Mouse (Mus musculus) megakaryocyte progenitor cell, adult 5-6 weeks (primary cell): Measurements from ENCODE around the gene Btd. TPM values are rescaled to one million over a fixed set of nuclear protein-coding genes. Genes with fewer than 3 reads are reported as not detected.

Experiments used
- ATAC-seq: replicated peaks from 2 replicates; pipeline ENCODE4 v1.8.0; 2016; ENCODE audit warnings: mild to moderate bottlenecking, moderate TSS enrichment, inconsistent platforms; ENCODE audit not compliant: poor library complexity
- total RNA-seq, 2 experiments: library from RNA; stranded (forward) in 1 of 2; stranded (reverse) in 1 of 2; fragments of 157-497, 149-512 nt in 1 of 2; fragments of 200-1000 nt in 1 of 2; gene quantifications; 2 replicates each; pipeline versions ENCODE4 v1.2.3 to v1.2.4; 2015 to 2017

Gene Btd
- total RNA-seq, 2 experiments from 2014 or later = 8.1 to 15.6 TPM

GRCm38 (mm10) chr14:31664100-31664902 is 23.5 kb downstream of the Btd start:
- peak; percentile 29 for ATAC-seq

GRCm38 (mm10) chr14:31664903-31665565 is 24.2 kb downstream of the Btd start:
- ATAC-seq = peak; percentile 30

- ATAC-seq = no peak
These were observed 24.7 kb downstream of the Btd start for GRCm38 (mm10) chr14:31665566-31665940.

DNA sequence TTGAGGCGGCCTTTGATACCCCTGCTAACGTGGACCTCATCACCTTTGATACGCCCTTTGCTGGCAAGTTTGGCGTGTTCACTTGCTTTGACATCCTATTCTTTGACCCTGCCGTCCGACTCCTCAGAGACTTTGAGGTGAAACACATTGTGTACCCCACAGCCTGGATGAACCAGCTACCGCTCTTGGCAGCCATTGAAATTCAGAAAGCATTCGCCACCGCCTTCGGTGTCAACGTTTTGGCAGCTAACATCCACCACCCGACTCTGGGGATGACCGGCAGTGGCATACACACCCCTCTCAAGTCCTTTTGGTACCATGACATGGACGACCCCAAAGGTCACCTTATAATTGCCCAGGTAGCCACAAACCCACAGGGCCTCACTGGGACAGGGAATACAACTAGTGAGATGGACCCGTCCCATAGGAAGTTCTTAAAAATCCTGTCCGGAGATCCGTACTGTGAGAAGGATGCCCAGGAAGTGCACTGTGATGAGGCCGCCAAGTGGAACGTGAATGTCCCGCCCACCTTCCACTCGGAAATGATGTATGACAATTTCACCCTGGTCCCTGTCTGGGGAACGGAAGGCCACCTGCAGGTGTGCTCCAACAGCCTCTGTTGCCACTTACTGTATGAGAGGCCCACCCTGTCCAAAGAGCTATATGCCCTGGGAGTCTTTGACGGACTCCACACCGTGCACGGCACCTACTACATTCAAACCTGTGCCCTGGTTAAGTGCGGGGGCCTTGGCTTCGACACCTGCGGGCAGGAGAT is 26.3 kb downstream of the Btd start:
- no peak for ATAC-seq

- no peak for ATAC-seq
These were observed 26.9 kb downstream of the Btd start for GRCm38 (mm10) chr14:31667741-31668140.

DNA sequence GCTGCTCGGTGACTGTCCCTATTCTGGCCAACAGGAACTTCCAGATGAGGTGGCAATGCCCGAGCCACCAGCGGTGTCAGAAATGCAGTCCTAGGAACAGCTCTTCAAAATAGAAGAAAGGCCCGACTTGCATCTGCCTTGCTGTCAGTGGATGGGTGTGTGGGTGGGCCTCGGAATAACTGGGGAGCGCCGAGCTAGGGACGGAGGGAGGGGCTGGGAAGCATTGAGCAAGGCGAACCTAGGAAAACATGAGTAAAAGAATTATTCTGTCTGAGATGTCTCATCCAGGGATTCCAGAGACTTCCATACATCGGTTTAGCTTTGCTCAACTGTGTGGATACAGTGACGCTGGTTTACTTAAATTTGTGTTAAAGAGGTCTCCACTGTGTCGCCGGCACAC is 27.5 kb downstream of the Btd start:
- ATAC-seq = no peak

DNA sequence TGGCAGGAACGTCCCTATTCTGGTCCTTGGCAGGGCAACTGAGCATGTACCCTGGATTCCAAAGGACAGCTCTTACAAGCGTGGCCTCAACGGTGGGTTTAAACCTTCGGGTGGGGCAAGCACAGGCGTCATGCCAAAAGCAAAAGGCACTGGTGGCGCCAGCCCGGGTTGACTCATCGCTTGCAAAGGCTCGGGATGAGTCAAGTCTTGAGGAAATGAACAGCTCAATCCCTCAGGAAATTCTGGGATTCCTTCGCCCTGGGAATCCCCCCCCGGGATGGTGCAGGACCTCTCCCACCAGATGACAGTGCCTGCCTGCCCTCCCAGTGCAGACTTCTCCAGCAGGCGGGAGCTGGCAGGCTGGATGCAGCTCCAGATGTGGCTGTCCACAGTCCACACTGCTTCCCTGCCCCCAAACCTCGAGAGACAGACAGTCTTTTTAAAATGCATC is 28.4 kb downstream of the Btd start:
- peak; percentile 10 for ATAC-seq

DNA sequence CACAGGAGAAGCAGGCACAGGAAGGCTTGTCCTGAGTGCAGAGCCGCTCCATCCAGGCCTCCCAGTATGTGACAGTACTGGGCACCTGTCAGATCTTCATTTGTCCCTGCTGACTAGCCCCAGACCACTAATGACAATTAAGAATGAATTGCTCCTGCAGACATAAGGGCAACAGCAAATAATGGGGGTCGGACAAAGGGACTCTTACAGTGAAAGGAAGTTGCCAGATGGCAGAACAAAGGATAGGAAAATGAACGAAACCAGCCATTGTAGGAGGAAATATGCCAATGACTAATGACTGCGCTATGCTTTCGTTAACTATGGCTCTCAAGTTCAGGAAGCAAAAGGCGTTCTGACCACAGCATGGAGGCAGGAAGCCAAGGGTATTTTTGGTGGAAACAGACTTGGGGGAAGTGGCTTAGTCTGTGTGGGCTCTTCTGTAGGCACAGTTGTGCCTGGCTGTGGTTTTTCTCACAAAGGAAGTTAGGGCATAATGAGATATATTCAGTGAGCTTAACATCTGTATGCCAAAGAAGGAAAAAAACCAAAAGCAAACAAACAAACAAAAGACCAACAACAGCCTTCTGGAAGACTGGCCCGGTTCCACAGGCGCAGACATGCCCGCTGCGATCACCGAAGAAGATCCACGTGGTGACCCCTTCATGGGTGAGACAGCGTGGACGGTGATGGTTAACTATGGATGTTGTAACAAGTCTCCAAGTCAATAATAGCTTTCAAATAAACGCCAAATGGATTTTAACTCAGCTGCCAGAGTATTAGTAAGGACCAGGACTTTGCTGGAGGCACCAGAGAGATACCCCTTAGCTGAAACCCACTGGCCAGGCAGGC is 29.0 kb downstream of the Btd start:
- ATAC-seq = peak; percentile 84

DNA sequence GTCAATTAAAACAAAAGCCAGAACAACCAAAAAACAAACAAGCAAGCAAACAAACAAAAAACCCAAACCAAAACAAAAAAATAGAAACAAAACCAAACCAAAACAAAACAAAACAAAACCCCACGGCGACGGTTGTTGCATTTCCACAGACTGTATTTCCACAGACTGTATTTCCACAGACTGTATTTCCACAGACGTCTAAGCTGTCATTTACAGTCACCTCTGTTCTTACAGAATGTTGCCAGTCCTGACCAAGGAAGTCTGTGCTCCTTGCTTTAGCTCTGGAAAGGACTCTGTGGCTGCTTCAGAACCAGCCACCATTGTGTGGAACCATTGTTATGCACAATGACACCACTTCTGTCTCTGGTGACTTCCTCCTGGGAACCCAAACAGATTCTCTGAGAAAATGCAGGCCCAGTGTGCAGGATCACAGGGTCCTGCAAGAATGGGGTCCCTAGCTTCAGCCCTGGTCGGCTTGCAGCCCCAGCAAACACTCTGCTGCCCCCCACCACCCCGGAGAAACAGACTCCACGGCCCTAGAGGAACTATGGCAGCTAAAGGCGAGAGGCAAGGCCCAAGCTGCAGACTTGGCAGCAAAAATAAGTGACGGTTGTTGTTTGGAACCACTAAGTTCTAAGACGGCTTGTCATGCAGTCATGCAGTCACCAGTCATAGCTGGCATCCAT is 30.9 kb downstream of the Btd start:
- ATAC-seq = no peak

GRCm38 (mm10) chr14:31680656-31681055 is 39.8 kb downstream of the Btd start:
- no peak for ATAC-seq

DNA sequence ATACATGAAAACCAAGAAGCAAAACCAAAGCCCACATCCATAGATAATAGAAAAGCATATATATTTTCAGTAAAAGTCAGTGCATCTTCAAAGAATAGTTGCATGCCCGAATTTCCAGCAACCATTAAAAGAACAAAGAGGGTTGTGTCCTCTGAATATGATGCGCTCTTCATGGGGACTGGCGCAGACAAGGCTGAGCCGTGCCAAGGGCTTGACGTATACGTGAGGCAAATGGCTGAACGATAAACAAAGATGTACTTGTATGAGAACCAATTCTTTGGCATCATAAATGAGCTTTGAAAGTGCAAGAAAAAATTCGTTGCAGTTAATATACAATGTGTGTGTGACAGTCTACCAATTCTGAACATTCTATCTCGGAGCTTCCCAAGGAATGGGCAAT is 40.5 kb downstream of the Btd start:
- ATAC-seq = no peak

DNA sequence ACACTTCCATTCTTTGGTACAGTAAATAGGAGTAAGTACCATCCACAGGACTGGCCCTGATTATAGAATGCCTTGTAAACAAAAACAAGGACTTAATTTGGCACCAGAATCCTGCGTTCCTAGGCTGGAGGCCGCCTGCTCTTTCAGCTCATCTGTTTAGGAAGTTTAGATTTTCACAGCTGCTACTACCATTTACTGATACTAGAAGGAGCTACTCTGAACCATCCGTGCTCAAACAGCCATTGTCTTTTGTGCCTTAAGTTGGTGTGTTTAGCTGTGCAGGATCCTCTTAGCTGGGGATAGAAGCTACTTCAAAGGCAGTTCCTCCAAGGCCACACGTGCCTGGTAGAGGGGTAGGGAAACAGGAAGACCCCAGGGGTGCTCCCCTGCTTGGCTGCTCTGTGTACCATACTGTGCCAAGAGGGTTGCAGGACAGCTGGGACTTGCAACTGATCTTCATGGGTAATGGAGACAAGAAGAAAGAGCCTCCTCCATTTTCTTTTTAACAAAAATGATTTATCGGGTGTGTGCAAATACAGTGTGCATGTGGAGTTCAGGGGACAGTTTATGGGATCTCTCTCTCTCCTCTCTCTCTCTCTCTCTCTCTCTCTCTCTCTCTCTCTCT is 41.2 kb downstream of the Btd start:
- ATAC-seq = no peak; the same call in 1 of the 2 replicates

DNA sequence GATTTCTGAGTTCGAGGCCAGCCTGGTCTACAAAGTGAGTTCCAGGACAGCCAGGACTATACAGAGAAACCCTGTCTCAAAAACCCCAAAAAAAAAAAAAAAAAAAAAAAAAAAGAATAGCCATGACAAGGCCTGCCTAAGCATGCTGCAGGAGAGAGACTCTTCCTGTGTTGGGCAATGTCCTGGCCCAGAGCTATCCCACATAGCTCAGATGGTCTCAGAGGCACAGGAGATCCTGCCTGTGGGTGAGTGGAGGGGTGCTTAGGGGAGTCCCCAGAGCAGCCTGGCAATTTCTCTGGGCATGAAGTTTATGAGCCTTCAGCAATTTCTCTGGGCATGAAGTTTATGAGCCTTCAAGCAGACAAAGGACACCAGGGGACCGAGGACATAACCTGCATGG is 42.8 kb downstream of the Btd start:
- peak; percentile 80 for ATAC-seq

DNA sequence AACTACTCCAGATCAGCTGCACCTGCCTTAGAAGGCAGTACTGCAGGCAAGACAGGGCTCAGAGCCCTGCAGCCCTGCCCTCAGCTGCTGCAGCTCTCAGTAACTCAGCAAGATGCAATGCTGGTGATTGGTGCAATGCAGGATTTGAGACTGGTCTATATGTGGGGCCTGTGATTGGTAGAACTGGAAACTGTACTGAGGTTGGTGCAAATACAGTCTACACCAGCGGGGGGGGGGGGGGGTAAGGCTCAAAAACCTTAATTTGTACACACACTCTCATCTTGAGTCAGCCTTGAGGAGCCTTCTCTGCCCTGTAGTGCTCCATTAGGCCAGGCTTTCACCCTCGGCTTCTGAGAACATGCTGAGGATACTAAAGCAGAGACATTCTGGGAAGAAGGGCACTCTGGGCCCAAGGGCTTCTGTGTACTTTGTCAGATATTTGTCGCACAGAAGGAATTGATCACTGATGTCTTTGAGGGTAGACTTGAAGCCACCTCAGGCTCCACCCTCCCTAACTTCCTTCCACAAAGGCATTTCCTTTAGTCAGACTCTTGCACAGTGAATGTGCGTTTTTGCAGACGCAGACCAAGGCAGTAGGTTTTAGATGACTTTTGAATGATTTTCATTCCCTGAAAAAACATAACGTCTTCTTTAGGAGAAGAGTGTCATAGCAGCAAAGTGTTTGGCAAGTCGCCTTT is 43.7 kb downstream of the Btd start:
- peak; percentile 36; the same call in 1 of the 2 replicates for ATAC-seq

DNA sequence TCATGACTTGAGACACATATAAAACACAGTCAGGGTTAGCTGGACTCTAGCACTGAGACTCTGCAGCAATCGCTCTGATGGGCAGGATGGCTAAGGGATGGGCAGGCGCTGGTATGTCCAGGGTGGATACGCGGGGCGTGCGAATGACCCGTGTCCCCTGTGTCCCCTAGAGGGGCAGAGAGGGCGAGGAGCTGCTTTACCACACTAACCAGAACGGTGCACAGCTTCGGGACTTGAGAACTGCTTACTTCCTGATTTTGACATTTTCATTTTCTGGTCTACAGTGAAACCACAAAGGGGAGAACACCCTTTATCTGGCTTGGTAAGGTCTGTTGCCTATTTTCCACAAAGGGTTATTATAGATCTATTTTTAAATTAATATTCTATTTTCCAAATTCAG is 44.9 kb downstream of the Btd start:
- peak; percentile 76 for ATAC-seq

GRCm38 (mm10) chr14:31686231-31686630 is 45.4 kb downstream of the Btd start:
- no peak for ATAC-seq

DNA sequence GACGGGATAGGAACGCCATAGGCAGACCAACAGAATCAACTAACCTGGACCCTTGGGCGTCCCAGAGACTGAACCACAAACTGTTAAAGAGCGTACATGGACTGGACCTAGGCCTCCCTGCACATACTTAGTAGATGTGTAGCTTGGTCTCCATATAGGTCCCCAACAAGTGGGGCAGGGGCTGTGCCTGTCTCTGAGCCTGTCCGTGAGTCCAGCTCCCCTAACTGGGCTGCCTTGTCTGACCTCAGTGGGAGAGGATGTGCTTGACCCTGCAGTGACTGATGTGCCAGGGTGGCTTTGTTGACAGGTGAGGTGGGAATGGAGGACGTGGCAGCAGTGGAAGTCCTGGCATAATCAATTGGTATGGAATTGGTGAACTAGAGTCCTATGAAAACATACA is 51.7 kb downstream of the Btd start:
- ATAC-seq = no peak

DNA sequence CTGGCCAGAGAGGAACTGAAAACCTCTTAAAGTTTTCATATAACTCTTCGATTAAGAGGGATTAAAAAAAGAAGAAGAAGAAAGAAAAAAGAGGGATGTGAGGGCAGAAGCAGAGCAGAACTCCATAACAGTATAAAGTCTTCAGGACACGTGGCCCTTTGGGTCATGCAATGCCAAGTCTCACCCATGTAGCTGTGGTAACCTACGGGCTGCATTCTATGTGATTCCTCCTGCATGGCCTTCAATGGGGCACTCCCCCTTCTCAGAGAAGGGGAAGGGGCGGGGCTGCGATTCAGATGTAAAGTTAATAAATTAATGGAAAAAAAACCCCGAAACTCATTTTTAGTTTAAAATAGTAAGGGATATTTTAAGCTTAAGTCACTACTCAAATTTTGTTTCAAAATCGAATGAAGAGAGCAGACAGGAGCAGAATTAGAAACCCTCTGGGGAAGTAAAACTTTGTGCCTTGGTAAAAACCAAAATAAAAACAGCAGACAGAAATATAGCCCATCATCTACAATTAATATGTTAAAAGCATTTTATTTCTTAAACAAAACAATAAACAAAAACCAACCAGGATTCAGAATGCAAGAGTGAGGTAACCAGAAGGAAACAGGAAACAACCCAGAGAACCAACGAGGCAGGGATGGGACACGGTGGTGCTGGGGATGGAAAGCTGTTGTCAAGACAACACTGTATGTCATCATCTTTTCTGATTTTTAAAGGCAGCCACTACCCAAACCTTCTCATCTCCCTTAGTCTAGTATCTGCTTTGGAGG is 55.6 kb downstream of the Btd start:
- 0 out of 2 replicates have a peak, but pooled peaks have one; percentile 17 for ATAC-seq
